Mouse (Mus musculus) thymus, adult 2 months (tissue): ENCODE data around the gene Ccdc187.

Experiments
- CTCF ChIP-seq: fragments of 200-500 bp; IDR thresholded peaks from 2 replicates; pipeline ENCODE4 v1.5.1; 2012; ENCODE audit warnings: mild to moderate bottlenecking, control low read depth, low read length, moderate library complexity, borderline replicate concordance; ENCODE audit not compliant: control insufficient read depth, poor library complexity, insufficient read depth; ENCODE audit errors: extremely low read depth
- POLR2A ChIP-seq: fragments of 200-500 bp; IDR thresholded peaks from 2 replicates; pipeline ENCODE4 v1.6.1; 2012; ENCODE audit warnings: mild to moderate bottlenecking, low read length, control low read depth, moderate library complexity; ENCODE audit not compliant: control insufficient read depth, poor library complexity, insufficient read depth; ENCODE audit errors: extremely low read depth

DNA sequence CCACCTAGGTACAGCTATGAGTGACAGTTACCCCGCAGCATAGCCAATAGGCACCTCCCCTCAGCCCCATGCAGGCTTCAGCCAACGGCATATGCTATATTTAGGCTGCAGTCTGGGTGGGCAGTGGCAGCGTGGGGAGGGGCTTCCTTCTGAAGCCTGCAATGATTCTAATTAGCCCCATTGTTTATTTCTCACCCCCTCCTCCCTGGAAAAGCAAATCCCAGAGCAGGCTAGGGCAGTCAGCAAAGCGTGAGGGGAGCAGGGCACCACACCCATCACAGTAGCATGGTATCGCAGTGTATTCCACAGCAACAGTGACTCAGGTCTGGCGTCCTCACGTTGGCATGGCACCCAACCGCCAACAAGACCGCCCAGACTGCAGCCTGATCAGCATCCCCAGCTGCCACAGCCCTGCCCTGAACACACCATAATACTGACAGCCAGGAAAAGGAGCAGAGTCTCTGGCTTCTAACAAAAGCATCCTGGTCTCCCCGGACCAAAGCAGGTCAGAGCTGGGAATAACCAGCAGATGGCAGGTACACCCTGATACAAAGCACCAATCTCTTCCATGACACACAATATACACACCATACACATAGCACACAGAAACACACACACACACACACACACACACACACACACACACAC is 4.0 kb upstream of the Ccdc187 start:
- no peak for TF ChIP-seq CTCF
- no peak for TF ChIP-seq POLR2A
